Mouse (Mus musculus) liver, adult 2 months (tissue): ENCODE measurements around the gene Fam171a1. TPM values are rescaled to one million over a fixed set of nuclear protein-coding genes. Genes with fewer than 3 reads are reported as not detected.

Source experiments
- DNase-seq: peaks from one replicate; pipeline ENCODE4 v3.0.0-alpha.2; 2011; ENCODE audit warnings: low read depth, low spot score; ENCODE audit errors: extremely low read depth
- H3K27ac ChIP-seq: fragments of 200-500 bp; replicated peaks from 2 replicates; pipeline ENCODE4 v1.5.1; 2012; ENCODE audit warnings: low read depth, mild to moderate bottlenecking, control low read depth, inconsistent platforms, low read length; ENCODE audit not compliant: insufficient read depth
- H3K27me3 ChIP-seq: fragments of 200-500 bp; 2 replicates; pipeline ENCODE4 v1.6.1; 2012; ENCODE audit warnings: mild to moderate bottlenecking, moderate library complexity, low read length, inconsistent platforms; ENCODE audit not compliant: control insufficient read depth, insufficient read depth
- H3K36me3 ChIP-seq: fragments of 200-500 bp; 2 replicates; pipeline ENCODE4 v1.6.1; 2012; ENCODE audit warnings: low read length, inconsistent platforms; ENCODE audit not compliant: control insufficient read depth, insufficient read depth
- H3K4me1 ChIP-seq: fragments of 200-500 bp; 2 replicates; pipeline ENCODE4 v1.6.1; 2011; ENCODE audit warnings: low read length; ENCODE audit not compliant: control insufficient read depth, insufficient read depth
- H3K4me3 ChIP-seq: fragments of 200-500 bp; 2 replicates; pipeline ENCODE4 v1.5.1; 2011; ENCODE audit warnings: low read depth, mild to moderate bottlenecking, control low read depth, low read length, moderate library complexity; ENCODE audit not compliant: insufficient read depth
- H3K79me2 ChIP-seq: fragments of 200-500 bp; 2 replicates; pipeline ENCODE4 v1.6.1; 2012; ENCODE audit warnings: inconsistent platforms, mild to moderate bottlenecking, low read length, moderate library complexity; ENCODE audit not compliant: control insufficient read depth, insufficient read depth
- H3K9ac ChIP-seq: fragments of 200-500 bp; 2 replicates; pipeline ENCODE4 v1.6.1; 2012; ENCODE audit warnings: low read depth, mild to moderate bottlenecking, control low read depth, inconsistent platforms, low read length
- CTCF ChIP-seq: fragments of 200-500 bp; IDR thresholded peaks from 2 replicates; pipeline ENCODE4 v1.5.1; 2011; ENCODE audit warnings: low read depth, low read length, control low read depth
- POLR2A ChIP-seq: fragments of 200-500 bp; IDR thresholded peaks from 2 replicates; pipeline ENCODE4 v1.6.1; 2011; ENCODE audit warnings: low read length, control low read depth; ENCODE audit not compliant: insufficient read depth; ENCODE audit errors: extremely low read depth
- WGBS: fragments of 180-500 bp; shearing (Covaris S2); methylation state at CpG from one replicate; pipeline ENCODE4 v1.1.7; 2018; 5-methylcytosine and 5-hydroxymethylcytosine counted together
- polyA plus RNA-seq: library from polyadenylated mRNA; depleted of rRNA; stranded (reverse); fragments of >200 nt; gene quantifications from 2 replicates; pipeline ENCODE4 v1.2.3, GENCODE M21; 2012
- total RNA-seq: library from RNA; depleted of rRNA; stranded (reverse); fragments of >200 nt; gene quantifications from 2 replicates; pipeline ENCODE4 v1.2.3, GENCODE M21; 2014

Gene Fam171a1
- total and polyA plus RNA-seq, 2 experiments, result 2.2 to 3.8 TPM

DNA sequence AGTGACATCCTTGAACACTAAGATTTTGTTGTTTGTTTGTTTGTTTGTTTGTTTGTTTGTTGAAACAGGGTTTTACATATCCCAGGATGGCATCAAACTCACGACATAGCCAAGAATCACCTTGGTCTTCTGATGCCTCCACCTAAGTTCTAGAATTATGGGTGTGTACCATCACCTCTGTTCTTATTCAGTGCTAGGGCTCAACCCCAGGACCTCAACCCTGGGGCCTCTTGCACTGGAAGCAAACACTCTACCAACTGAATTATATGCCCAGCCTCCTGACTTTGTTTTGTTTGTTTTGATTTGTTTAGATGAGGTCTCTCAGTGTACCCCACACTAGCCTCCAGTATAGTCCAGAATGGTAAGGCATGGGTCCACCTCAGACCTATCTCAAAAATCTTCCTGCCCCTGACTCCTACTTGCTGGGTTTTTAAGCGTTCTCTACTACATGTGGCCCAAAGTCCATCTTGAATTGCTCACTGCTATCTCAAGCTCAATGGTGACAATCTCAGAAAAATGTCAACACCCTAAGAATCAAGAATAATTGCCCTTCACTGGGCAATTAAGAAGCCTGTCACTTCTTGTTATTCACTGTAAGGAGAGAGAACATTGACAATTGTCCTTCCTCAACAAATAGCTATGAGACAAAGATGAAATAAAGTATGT, 12.6 kb upstream of the Fam171a1 start:
- Histone ChIP-seq H3K27me3 (no peaks in the 10 kb centered on the region), H3K4me3 (no peak overlapping the region), H3K79me2 (no peaks in the 10 kb centered on the region), H3K4me1 (no peaks in the 10 kb centered on the region), H3K36me3 (no peaks in the 10 kb centered on the region), H3K9ac (no peak overlapping the region), H3K27ac (no peak overlapping the region)
- 89% methylated on average over 2 of the region's 2 CpGs for WGBS
- DNase-seq, result no peak
- TF ChIP-seq CTCF, result no peak
- no peak for TF ChIP-seq POLR2A

DNA sequence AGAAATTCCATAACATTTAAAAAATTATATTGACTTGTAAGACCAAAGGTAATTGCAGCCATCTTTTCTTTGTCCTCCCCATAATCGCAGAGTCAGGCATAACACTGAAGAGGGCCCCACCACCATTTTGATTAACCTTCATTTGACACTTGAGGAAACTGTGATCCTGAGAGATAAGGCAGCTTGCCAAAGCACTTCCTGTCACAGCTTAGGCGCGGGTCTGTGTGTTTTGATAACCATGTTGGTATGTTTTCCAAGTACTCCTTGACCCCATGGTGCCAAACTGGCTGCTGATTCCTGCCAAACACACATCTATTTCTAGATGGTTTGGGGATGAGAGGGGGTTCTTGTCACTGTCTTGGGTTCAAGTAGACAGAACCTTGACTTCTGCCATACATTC, 11.7 kb upstream of the Fam171a1 start:
- H3K27me3 ChIP-seq, result no peaks in the 10 kb centered on the region
- no peaks in the 10 kb centered on the region for H3K4me1 ChIP-seq
- no peak overlapping the region for H3K4me3 ChIP-seq
- no peaks in the 10 kb centered on the region for H3K36me3 ChIP-seq
- H3K79me2 ChIP-seq, result no peaks in the 10 kb centered on the region
- no peak overlapping the region for H3K27ac ChIP-seq
- H3K9ac ChIP-seq, result no peak overlapping the region
- TF ChIP-seq CTCF (no peak), POLR2A (no peak)
- no peak for DNase-seq
- WGBS, result 68% methylated on average over 3 of the region's 3 CpGs

DNA sequence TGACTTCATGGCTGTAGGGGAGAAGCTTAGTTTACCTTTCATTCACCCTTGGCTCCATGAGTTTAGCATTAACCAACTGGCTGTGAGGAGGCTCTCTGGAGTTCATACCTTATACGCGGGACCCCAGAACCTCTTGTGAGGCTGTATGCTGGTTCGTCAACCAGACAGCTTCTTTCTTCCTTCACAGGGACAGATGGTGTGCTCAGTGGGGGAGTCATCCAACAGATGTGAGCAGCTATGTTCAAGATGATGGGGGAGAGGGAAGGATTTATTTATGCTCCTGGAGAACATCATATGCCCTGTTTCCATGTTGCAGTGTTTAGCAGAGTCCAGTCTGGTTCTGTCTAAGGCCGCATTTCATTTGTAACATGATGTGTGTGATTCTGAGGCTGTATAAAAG, 6.6 kb upstream of the Fam171a1 start:
- 73% methylated on average over 4 of the region's 4 CpGs for WGBS

DNA sequence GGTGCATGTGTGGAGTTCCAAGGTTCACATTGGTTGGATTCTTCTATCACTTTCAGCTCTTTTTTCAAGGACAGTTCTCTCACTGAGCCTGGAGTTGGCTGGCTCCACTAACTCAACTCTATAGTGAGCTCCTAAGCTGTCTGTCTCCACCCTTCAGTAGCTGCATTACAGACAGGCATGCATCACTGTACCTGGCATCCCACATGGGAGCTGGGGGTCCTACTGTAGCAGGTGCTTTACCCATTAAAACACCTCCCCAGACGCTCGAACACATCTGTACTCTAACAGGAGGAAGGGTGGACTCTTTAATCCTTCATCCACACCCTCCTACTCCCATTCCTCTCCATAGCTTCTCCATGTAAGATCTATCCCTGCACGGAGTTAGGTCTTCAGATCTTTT, 5.6 kb upstream of the Fam171a1 start:
- TF ChIP-seq CTCF (no peak), POLR2A (no peak)
- H3K27ac ChIP-seq, result no peak overlapping the region
- H3K79me2 ChIP-seq, result no peaks in the 10 kb centered on the region
- H3K27me3 ChIP-seq, result no peaks in the 10 kb centered on the region
- no peaks in the 10 kb centered on the region for H3K4me1 ChIP-seq
- no peaks in the 10 kb centered on the region for H3K36me3 ChIP-seq
- no peak for DNase-seq
- no peak overlapping the region for H3K4me3 ChIP-seq
- WGBS, result 76% methylated on average over 3 of the region's 3 CpGs
- no peak overlapping the region for H3K9ac ChIP-seq

More for the DNA sequence above, 6.6 kb upstream of the Fam171a1 start:
- Histone ChIP-seq H3K79me2 (no peaks in the 10 kb centered on the region), H3K27ac (no peak overlapping the region), H3K9ac (no peak overlapping the region), H3K36me3 (no peaks in the 10 kb centered on the region), H3K27me3 (no peaks in the 10 kb centered on the region), H3K4me1 (no peaks in the 10 kb centered on the region), H3K4me3 (no peak overlapping the region)
- no peak for TF ChIP-seq CTCF
- no peak for TF ChIP-seq POLR2A
- DNase-seq, result no peak

DNA sequence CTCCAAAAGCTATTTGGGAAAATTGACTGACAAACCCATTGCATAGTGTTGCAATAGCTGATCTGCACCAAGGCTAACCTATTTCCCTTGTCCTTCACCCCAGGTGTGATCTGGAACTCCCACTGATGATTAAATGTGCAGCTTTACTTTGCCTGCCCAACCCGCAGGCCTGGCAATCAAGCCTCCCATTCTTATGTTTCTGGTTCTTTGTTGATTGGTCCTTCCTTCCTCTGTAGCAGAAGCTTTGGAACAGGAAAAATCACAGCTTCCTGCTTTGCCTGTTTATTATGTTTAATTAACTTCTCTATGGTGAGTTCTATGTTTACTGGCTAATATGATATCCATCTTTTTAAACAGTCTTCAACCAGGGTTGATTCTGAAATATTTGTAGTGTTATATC, 5.2 kb upstream of the Fam171a1 start:
- no peak for DNase-seq
- Histone ChIP-seq H3K4me1 (no peaks in the 10 kb centered on the region; the same call in 1 of the 2 replicates), H3K4me3 (no peak overlapping the region), H3K79me2 (no peaks in the 10 kb centered on the region), H3K27ac (no peak overlapping the region), H3K9ac (no peak overlapping the region), H3K36me3 (no peaks in the 10 kb centered on the region), H3K27me3 (no peaks in the 10 kb centered on the region)
- TF ChIP-seq POLR2A, result no peak
- 47% methylated on average over 1 of the region's 1 CpGs for WGBS

DNA sequence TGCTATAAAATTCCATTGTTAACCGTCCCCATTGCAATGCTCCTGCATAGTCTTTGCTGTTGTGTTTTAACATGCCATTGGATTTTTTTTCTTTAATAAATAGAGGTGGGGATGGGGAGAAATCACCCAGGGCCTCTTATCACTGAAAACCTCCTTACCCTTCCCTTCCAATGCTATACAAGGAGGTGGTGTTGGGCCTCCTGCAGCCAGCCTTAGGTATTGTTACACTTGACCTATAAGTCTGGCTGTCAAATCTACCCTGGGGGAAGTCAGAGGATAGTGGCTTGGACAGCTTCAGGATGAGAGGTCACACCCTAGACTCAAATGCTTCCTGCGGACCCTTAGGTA, 3.8 kb downstream of the Fam171a1 start:
- Histone ChIP-seq H3K4me1 (peaks cover 2% of the 10 kb centered on the region), H3K79me2 (no peaks in the 10 kb centered on the region; the same call in 1 of the 2 replicates), H3K27me3 (no peaks in the 10 kb centered on the region), H3K9ac (peak overlapping the region; percentile 3; the same call in 1 of the 2 replicates), H3K4me3 (peak overlapping the region; percentile 71), H3K36me3 (no peaks in the 10 kb centered on the region), H3K27ac (no peak overlapping the region)
- no peak for DNase-seq
- TF ChIP-seq POLR2A, result no peak
- TF ChIP-seq CTCF, result no peak
- 42% methylated on average over 2 of the region's 2 CpGs for WGBS
